Mouse (Mus musculus) MEL (cell line): ENCODE results near the gene Srrm2. TPM values are rescaled to one million over a fixed set of nuclear protein-coding genes. Genes with fewer than 3 reads are reported as not detected.

Experiments
- DNase-seq: peaks from one replicate; pipeline ENCODE4 v3.0.0; 2011; ENCODE audit warnings: low read depth, low spot score
- H3K27ac ChIP-seq: 2 replicates; pipeline ENCODE4 v1.5.1; 2012; ENCODE audit warnings: low read depth, mild to moderate bottlenecking, control low read depth, low read length, moderate library complexity; ENCODE audit not compliant: control insufficient read depth
- H3K27me3 ChIP-seq, 2 experiments: fragments of 150-350 bp in 1 of 2; sonication (generic) in 1 of 2; 2 replicates each; pipeline ENCODE4 v1.6.1; 2012; ENCODE audit warnings: low read length in 2 of 2, mild to moderate bottlenecking in 2 of 2, improper control_type of control experiment in 1 of 2, moderate library complexity in 1 of 2; ENCODE audit not compliant: insufficient read depth in 2 of 2, control insufficient read depth in 1 of 2
- H3K36me3 ChIP-seq, 2 experiments: 2 replicates each; pipeline ENCODE4 v1.6.1; 2012 to 2014; ENCODE audit warnings: low read length in 2 of 2, improper control_type of control experiment in 1 of 2, inconsistent platforms in 1 of 2, mild to moderate bottlenecking in 1 of 2; ENCODE audit not compliant: insufficient read depth in 2 of 2, control insufficient read depth in 1 of 2
- H3K4me1 ChIP-seq, 2 experiments: fragments of 150-350 bp in 1 of 2; sonication (generic) in 1 of 2; 2 replicates each; pipeline ENCODE4 v1.6.1; 2012; ENCODE audit warnings: low read length in 2 of 2, improper control_type of control experiment in 1 of 2, mild to moderate bottlenecking in 1 of 2; ENCODE audit not compliant: insufficient read depth in 2 of 2, control insufficient read depth in 1 of 2
- H3K4me3 ChIP-seq, 2 experiments: fragments of 150-350 bp in 1 of 2; sonication (generic) in 1 of 2; 2 replicates each; pipeline ENCODE4 v1.5.1; 2012; ENCODE audit warnings: low read depth in 2 of 2, low read length in 2 of 2, mild to moderate bottlenecking in 2 of 2, moderate library complexity in 2 of 2, control low read depth in 1 of 2, improper control_type of control experiment in 1 of 2; ENCODE audit not compliant: control insufficient read depth in 1 of 2, insufficient read depth in 1 of 2
- H3K79me2 ChIP-seq: 2 replicates; pipeline ENCODE4 v1.6.1; 2012; ENCODE audit warnings: mild to moderate bottlenecking, low read length, moderate library complexity; ENCODE audit not compliant: control insufficient read depth, poor library complexity, insufficient read depth
- H3K9ac ChIP-seq: 2 replicates; pipeline ENCODE4 v1.6.1; 2012; ENCODE audit warnings: low read depth, mild to moderate bottlenecking, control low read depth, low read length, moderate library complexity; ENCODE audit not compliant: control insufficient read depth, poor library complexity, severe bottlenecking
- H3K9me3 ChIP-seq: fragments of 150-350 bp; sonication (generic); replicated peaks from 2 replicates; pipeline ENCODE4 v1.6.1; 2012; ENCODE audit warnings: mild to moderate bottlenecking, low read length, improper control_type of control experiment, moderate library complexity; ENCODE audit not compliant: insufficient read depth
- CTCF ChIP-seq, 3 experiments: IDR thresholded peaks in 2 of 3; conservative IDR thresholded peaks in 1 of 3; 2 replicates each; pipeline ENCODE4 v1.5.1; 2011 to 2012; ENCODE audit warnings: low read length in 3 of 3, low read depth in 2 of 3, mild to moderate bottlenecking in 2 of 3, improper control_type of control experiment in 1 of 3, inconsistent platforms in 1 of 3, mixed read lengths in 1 of 3, moderate library complexity in 1 of 3; ENCODE audit not compliant: control insufficient read depth in 1 of 3, insufficient read depth in 1 of 3, poor library complexity in 1 of 3, severe bottlenecking in 1 of 3
- GABPA ChIP-seq: IDR thresholded peaks from 2 replicates; pipeline ENCODE4 v1.6.1; 2012; ENCODE audit warnings: low read depth, mild to moderate bottlenecking, inconsistent platforms, low read length, improper control_type of control experiment, moderate library complexity
- GATA1 ChIP-seq: IDR thresholded peaks from 2 replicates; pipeline ENCODE4 v1.6.1; 2011; ENCODE audit warnings: low read depth, low read length, improper control_type of control experiment
- JUND ChIP-seq: IDR thresholded peaks from 2 replicates; pipeline ENCODE4 v1.6.1; 2011; ENCODE audit warnings: low read depth, mild to moderate bottlenecking, improper control_type of control experiment, low read length
- MAFK ChIP-seq: IDR thresholded peaks from 2 replicates; pipeline ENCODE4 v1.6.1; 2011; ENCODE audit warnings: low read depth, mild to moderate bottlenecking, low read length, improper control_type of control experiment, borderline replicate concordance
- MEF2A ChIP-seq: IDR thresholded peaks from 2 replicates; pipeline ENCODE4 v1.6.1; 2014; ENCODE audit warnings: low read depth, mild to moderate bottlenecking, inconsistent platforms, low read length, improper control_type of control experiment; ENCODE audit not compliant: poor library complexity, insufficient replicate concordance, severe bottlenecking; ENCODE audit errors: extremely low read depth
- MYC ChIP-seq: IDR thresholded peaks from 2 replicates; pipeline ENCODE4 v1.6.1; 2011; ENCODE audit warnings: low read depth, mild to moderate bottlenecking, low read length, improper control_type of control experiment, moderate library complexity
- NRF1 ChIP-seq: IDR thresholded peaks from 2 replicates; pipeline ENCODE4 v1.6.1; 2014; ENCODE audit warnings: low read depth, mild to moderate bottlenecking, inconsistent platforms, low read length, improper control_type of control experiment, moderate library complexity; ENCODE audit not compliant: poor library complexity, insufficient read depth, severe bottlenecking
- POLR2A ChIP-seq, 2 experiments: IDR thresholded peaks; 2 replicates each; pipeline ENCODE4 v1.6.1; 2011 to 2012; ENCODE audit warnings: low read length in 2 of 2, mild to moderate bottlenecking in 2 of 2, control low read depth in 1 of 2, improper control_type of control experiment in 1 of 2, low read depth in 1 of 2, moderate library complexity in 1 of 2; ENCODE audit not compliant: control insufficient read depth in 1 of 2, insufficient read depth in 1 of 2, poor library complexity in 1 of 2
- RAD21 ChIP-seq: IDR thresholded peaks from 2 replicates; pipeline ENCODE4 v1.6.1; 2011; ENCODE audit warnings: mild to moderate bottlenecking, low read depth, low read length, improper control_type of control experiment
- SIN3A ChIP-seq: IDR thresholded peaks from 2 replicates; pipeline ENCODE4 v1.6.1; 2012; ENCODE audit warnings: low read length, improper control_type of control experiment, inconsistent platforms
- TAL1 ChIP-seq: IDR thresholded peaks from 2 replicates; pipeline ENCODE4 v1.6.1; 2012; ENCODE audit warnings: mild to moderate bottlenecking, inconsistent platforms, low read length, moderate library complexity, mixed read lengths
- TCF12 ChIP-seq: IDR thresholded peaks from 2 replicates; pipeline ENCODE4 v1.6.1; 2014; ENCODE audit warnings: low read depth, mild to moderate bottlenecking, inconsistent platforms, low read length, improper control_type of control experiment, moderate library complexity
- UBTF ChIP-seq: IDR thresholded peaks from 2 replicates; pipeline ENCODE4 v1.6.1; 2012; ENCODE audit warnings: low read depth, mild to moderate bottlenecking, inconsistent platforms, low read length, improper control_type of control experiment, moderate library complexity, borderline replicate concordance; ENCODE audit not compliant: insufficient read depth
- ZKSCAN1 ChIP-seq: IDR thresholded peaks from 2 replicates; pipeline ENCODE4 v1.6.1; 2012; ENCODE audit warnings: low read depth, mild to moderate bottlenecking, inconsistent platforms, low read length, improper control_type of control experiment, moderate library complexity
- polyA plus RNA-seq, 2 experiments: library from polyadenylated mRNA; stranded (reverse) in 1 of 2; unstranded in 1 of 2; fragments of >175 nt in 1 of 2; fragments of >200 nt in 1 of 2; gene quantifications; 2 replicates each; pipeline versions ENCODE4 v1.2.1 to v1.2.4; 2012; ENCODE audit warnings: low replicate concordance in 2 of 2, low read depth in 1 of 2; ENCODE audit not compliant: insufficient read length in 2 of 2, insufficient read depth in 1 of 2, missing spikeins in 1 of 2
- total RNA-seq: library from RNA; depleted of rRNA; stranded (reverse); fragments of 300-350 nt; gene quantifications from 2 replicates; pipeline ENCODE4 v1.2.3, GENCODE M21; 2012

Gene Srrm2
- total and polyA plus RNA-seq, 3 experiments = 56.2 to 988 (median 505) TPM

GRCm38 (mm10) chr17:23745301-23746251 lies 44.8 kb upstream of the Srrm2 start, which contains the start of gene Kremen2:
Gene Kremen2, minus strand, starts transcription at chr17:23745833.
- no peak within 1 kb of the TSS for H3K4me3 ChIP-seq
- H3K36me3 ChIP-seq = peaks cover 0 to 4% of the 10 kb centered on the region in 2 experiments; a peak in 2 of 4 replicates
- no peak for DNase-seq
- H3K79me2 ChIP-seq = no peaks in the 10 kb centered on the region
- TF ChIP-seq POLR2A (IDR thresholded peaks at IDR 0.05; ENCODE audit: control insufficient read depth in 1 of 2, insufficient read depth in 1 of 2, low read depth in 1 of 2, low read length in 2 of 2, poor library complexity in 1 of 2) = no peak
- no peak for TF ChIP-seq CTCF (IDR thresholded peaks at IDR 0.05 in 2 of 3, conservative IDR thresholded peaks at IDR 0.05 in 1 of 3; ENCODE audit: control insufficient read depth in 1 of 3, insufficient read depth in 1 of 3, low read depth in 2 of 3, low read length in 3 of 3, poor library complexity in 1 of 3, severe bottlenecking in 1 of 3)
- TF ChIP-seq NRF1 = no peak
- TF ChIP-seq UBTF = no peak
- no peak for TF ChIP-seq JUND
- TF ChIP-seq MAFK = no peak
- no peak for TF ChIP-seq GABPA
- no peak for TF ChIP-seq MEF2A
- no peak for TF ChIP-seq GATA1
- no peaks in the 10 kb centered on the region for H3K27me3 ChIP-seq
- H3K9me3 ChIP-seq = no peaks in the 10 kb centered on the region
- no peak within 1 kb of the TSS for H3K9ac ChIP-seq
- peaks cover 4 to 27% of the 10 kb centered on the region in 2 experiments; a peak in 3 of 4 replicates for H3K4me1 ChIP-seq
- H3K27ac ChIP-seq = no peak within 1 kb of the TSS

GRCm38 (mm10) chr17:23746311-23746710 lies 44.0 kb upstream of the Srrm2 start:
- no peaks in the 10 kb centered on the region for H3K79me2 ChIP-seq
- H3K9me3 ChIP-seq = no peaks in the 10 kb centered on the region
- H3K27ac ChIP-seq = no peak overlapping the region
- H3K4me1 ChIP-seq = peaks cover 4 to 23% of the 10 kb centered on the region in 2 experiments; a peak in 3 of 4 replicates
- no peak overlapping the region for H3K4me3 ChIP-seq
- no peaks in the 10 kb centered on the region for H3K27me3 ChIP-seq
- H3K9ac ChIP-seq = no peak overlapping the region
- H3K36me3 ChIP-seq = peaks cover 0 to 4% of the 10 kb centered on the region in 2 experiments; a peak in 2 of 4 replicates
- DNase-seq = peak; percentile 48
- TF ChIP-seq POLR2A (IDR thresholded peaks at IDR 0.05; ENCODE audit: control insufficient read depth in 1 of 2, insufficient read depth in 1 of 2, low read depth in 1 of 2, low read length in 2 of 2, poor library complexity in 1 of 2) (no peak), ZKSCAN1 (no peak), TAL1 (no peak), MYC (no peak), SIN3A (no peak), RAD21 (no peak), TCF12 (no peak), CTCF (IDR thresholded peaks at IDR 0.05 in 2 of 3, conservative IDR thresholded peaks at IDR 0.05 in 1 of 3; ENCODE audit: control insufficient read depth in 1 of 3, insufficient read depth in 1 of 3, low read depth in 2 of 3, low read length in 3 of 3, poor library complexity in 1 of 3, severe bottlenecking in 1 of 3) (peak; percentile 10 to 57 (median 37); a peak in 4 of 6 replicates), GATA1 (no peak)
